Mouse (Mus musculus) heart, postnatal 10 days (tissue): ENCODE measurements around the gene Slc38a6. TPM values are rescaled to one million over a fixed set of nuclear protein-coding genes. Genes with fewer than 3 reads are reported as not detected.

Experiments used
- DNase-seq, 2 experiments: peaks; one replicate each; pipeline ENCODE4 v3.0.0; 2021
- intact Hi-C: fragments of 180-260 bp; cut with DNase I; formaldehyde crosslinking; loops from one replicate; pipeline ENCODE4 v1.15.1; 2025
- total RNA-seq, 2 experiments: library from RNA; stranded (reverse); gene quantifications; 2 replicates each; pipeline ENCODE4 v1.2.3; 2021

Gene Slc38a6
- total RNA-seq, 2 experiments from 2014 or later: 6.0 to 6.8 TPM

GRCm38 (mm10) chr12:73317706-73318686, 31.4 kb downstream of the Slc38a6 start:
- intact Hi-C loops: no loop called here
- DNase-seq: no peak

GRCm38 (mm10) chr12:73324180-73324586, 37.6 kb downstream of the Slc38a6 start:
- intact Hi-C loops: loop anchor here (2.0 to 5.0 kb wide), 4 partner anchors 193 to 303 kb away; partner anchors contain the start of gene Six4
- DNase-seq: peak in 1 of 2 experiments; percentile 10

GRCm38 (mm10) chr12:73324742-73325141, 38.2 kb downstream of the Slc38a6 start:
- intact Hi-C loops: loop anchor here (2.0 to 5.0 kb wide), 6 partner anchors 37 to 304 kb away; partner anchors contain the start of genes Six4, Slc38a6 and Trmt5
- peak; percentile 67 to 71 for DNase-seq

- intact Hi-C loops: loop anchor here (2.0 to 5.0 kb wide), 4 partner anchors 38 to 304 kb away; partner anchors contain the start of genes Slc38a6 and Trmt5
- no peak for DNase-seq
These were observed 38.6 kb downstream of the Slc38a6 start for GRCm38 (mm10) chr12:73325181-73325580.

- intact Hi-C loops: loop anchor here (2.0 to 5.0 kb wide), 4 partner anchors 38 to 305 kb away; partner anchors contain the start of genes Slc38a6 and Trmt5
- peak; percentile 77 to 84 for DNase-seq
These were observed 39.0 kb downstream of the Slc38a6 start for GRCm38 (mm10) chr12:73325617-73326016.

GRCm38 (mm10) chr12:73327381-73327780, 40.8 kb downstream of the Slc38a6 start:
- intact Hi-C loops: loop anchor here (5.0 kb wide), 2 partner anchors 40 to 75 kb away; partner anchors contain the start of genes Slc38a6 and Trmt5
- no peak for DNase-seq

GRCm38 (mm10) chr12:73328448-73329167, 42.0 kb downstream of the Slc38a6 start:
- intact Hi-C loops: loop anchor here (5.0 kb wide), 2 partner anchors 41 to 74 kb away; partner anchors contain the start of genes Slc38a6 and Trmt5
- DNase-seq: no peak

- no peak for DNase-seq
- intact Hi-C loops: no loop called here
These were observed 43.7 kb downstream of the Slc38a6 start for GRCm38 (mm10) chr12:73330236-73330635.

GRCm38 (mm10) chr12:73332701-73333100, 46.1 kb downstream of the Slc38a6 start:
- intact Hi-C loops: no loop called here
- no peak for DNase-seq

- intact Hi-C loops: no loop called here
- peak; percentile 45 to 51 for DNase-seq
These were observed 47.5 kb downstream of the Slc38a6 start for GRCm38 (mm10) chr12:73334051-73334551.

GRCm38 (mm10) chr12:73337127-73337526, 50.5 kb downstream of the Slc38a6 start:
- intact Hi-C loops: no loop called here
- no peak for DNase-seq

GRCm38 (mm10) chr12:73340642-73341293, 54.2 kb downstream of the Slc38a6 start:
- intact Hi-C loops: no loop called here

GRCm38 (mm10) chr12:73341703-73342663, 55.4 kb downstream of the Slc38a6 start:
- intact Hi-C loops: no loop called here
- peak; percentile 45 to 47 for DNase-seq

More at GRCm38 (mm10) chr12:73340642-73341293, 54.2 kb downstream of the Slc38a6 start:
- DNase-seq: no peak

GRCm38 (mm10) chr12:73344300-73344699, 57.7 kb downstream of the Slc38a6 start:
- intact Hi-C loops: no loop called here
- no peak for DNase-seq

- intact Hi-C loops: no loop called here
- DNase-seq: no peak
These were observed 58.6 kb downstream of the Slc38a6 start for GRCm38 (mm10) chr12:73345157-73345556.

- intact Hi-C loops: no loop called here
These were observed 60.6 kb downstream of the Slc38a6 start for GRCm38 (mm10) chr12:73347202-73347601.

GRCm38 (mm10) chr12:73350466-73350865, 63.9 kb downstream of the Slc38a6 start:
- intact Hi-C loops: no loop called here

More at GRCm38 (mm10) chr12:73347202-73347601, 60.6 kb downstream of the Slc38a6 start:
- DNase-seq: no peak

GRCm38 (mm10) chr12:73350982-73351381, 64.4 kb downstream of the Slc38a6 start:
- intact Hi-C loops: no loop called here
- no peak for DNase-seq

More at GRCm38 (mm10) chr12:73350466-73350865, 63.9 kb downstream of the Slc38a6 start:
- DNase-seq: no peak

GRCm38 (mm10) chr12:73351746-73352145, 65.2 kb downstream of the Slc38a6 start:
- DNase-seq: no peak
- intact Hi-C loops: no loop called here
